Mouse (Mus musculus): ENCODE data around the gene Morn4. TPM values are rescaled to one million over a fixed set of nuclear protein-coding genes. Genes with fewer than 3 reads are reported as not detected.

The Morn4 gene
- polyA plus RNA-seq, 1 experiment from 2014 or later: 46.2 TPM

DNA sequence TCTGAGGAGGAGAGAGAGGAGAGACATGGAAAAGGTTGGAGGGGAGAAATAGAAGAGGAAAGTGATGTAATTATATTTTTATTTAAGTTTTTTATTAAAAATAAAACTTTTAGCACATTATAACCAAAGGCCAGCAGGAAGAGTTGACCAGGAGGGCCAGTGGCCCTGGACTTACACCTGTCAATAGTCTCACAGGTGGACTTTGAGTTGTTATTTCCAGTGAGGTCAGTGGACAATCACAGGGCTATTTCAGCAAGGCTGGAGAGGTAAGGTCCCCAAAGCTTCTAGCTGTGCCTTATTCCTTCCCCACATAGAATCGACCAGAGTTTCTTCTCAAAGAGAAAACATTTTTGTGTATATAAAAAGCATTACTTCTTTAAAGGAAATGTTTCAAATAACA lies 35.9 kb downstream of the Morn4 start:
- Histone ChIP-seq H3K27me3 (ENCODE audit: control insufficient read depth, insufficient read depth, low read length) (no peaks in the 10 kb centered on the region), H3K36me3 (ENCODE audit: control insufficient read depth, insufficient read depth, low read length) (no peaks in the 10 kb centered on the region), H3K4me1 (ENCODE audit: control insufficient read depth, insufficient read depth, low read length) (no peaks in the 10 kb centered on the region), H3K9me3 (ENCODE audit: control insufficient read depth, low read length) (no peaks in the 10 kb centered on the region), H3K4me2 (ENCODE audit: low read depth, severe bottlenecking) (no peak overlapping the region), H3K4me3 (ENCODE audit: low read depth, low read length) (no peak overlapping the region), H3K9ac (ENCODE audit: low read length) (no peak overlapping the region), H3K27ac (replicated peaks; ENCODE audit: low read depth, low read length) (no peak overlapping the region)
- DNase-seq (ENCODE audit: low spot score): no peak
- WGBS: 93% methylated on average over 1 of the region's 1 CpGs
- no peak for ATAC-seq (ENCODE audit: insufficient number of reproducible peaks, low FRiP score, low TSS enrichment, low read depth)

DNA sequence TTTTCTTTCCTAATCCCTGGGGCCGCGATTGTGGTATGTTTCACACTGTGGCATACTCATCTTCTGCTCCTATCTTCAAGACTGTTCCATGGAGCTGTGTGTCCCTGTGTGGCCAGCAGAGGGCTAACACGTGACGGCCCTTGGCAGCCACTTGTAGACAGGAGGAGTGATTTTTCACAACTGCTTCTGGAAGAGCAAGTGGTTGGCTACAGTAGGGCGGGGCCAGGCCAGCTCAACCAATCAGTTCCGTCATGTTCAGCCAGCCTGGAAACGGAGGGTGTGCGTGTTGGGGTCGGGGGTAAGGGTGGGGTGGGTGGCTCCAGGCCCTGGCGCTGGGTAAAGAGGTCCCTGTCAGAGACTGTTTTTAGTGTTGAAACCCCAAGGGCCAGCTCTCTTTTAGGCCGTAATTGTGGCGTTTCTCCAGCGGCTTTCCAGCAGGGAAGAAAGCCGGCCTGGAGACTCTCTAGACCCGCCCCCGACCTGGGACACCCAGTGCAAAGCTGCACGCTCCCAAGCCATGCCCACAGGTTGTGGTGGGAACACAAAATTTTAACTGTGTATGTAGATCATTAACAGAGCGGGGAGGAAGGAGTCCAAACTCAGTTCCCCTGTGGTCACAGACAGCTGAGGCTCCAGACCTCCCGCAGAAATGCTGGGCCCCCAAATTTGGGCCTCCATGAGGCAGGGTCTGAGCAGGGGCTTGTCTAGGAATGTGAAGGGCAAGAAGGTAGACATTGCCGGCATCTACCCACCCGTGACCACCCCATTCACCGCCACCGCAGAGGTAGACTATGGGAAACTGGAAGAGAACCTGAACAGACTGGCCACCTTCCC lies 40.7 kb downstream of the Morn4 start, which contains the start of gene Hoga1:
TSS of gene Hoga1 (plus strand) at position 342 of the 834 bp plus-strand sequence.
- no peak within 1 kb of the TSS for H3K27ac ChIP-seq (replicated peaks; ENCODE audit: low read depth, low read length)

DNA sequence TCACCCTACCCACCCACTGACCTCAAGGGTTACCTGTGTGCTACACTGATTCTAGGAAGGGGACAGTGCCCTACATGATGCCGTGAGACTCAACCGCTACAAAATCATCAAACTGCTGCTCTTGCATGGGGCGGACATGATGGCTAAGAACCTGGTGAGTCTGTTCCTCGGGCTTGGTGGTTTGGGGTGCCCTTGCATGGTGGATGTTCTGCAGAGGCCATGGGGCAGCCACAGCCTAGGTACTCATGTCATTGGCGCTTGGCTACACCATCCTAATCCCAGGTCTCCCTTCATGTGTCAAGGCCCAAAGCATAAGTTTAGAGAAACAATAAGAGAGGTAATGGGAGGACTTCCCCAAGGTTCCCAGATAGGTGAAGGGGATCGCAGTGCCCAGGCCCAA lies 42.2 kb downstream of the Morn4 start:
- ATAC-seq (ENCODE audit: insufficient number of reproducible peaks, low FRiP score, low TSS enrichment, low read depth): no peak
- 95% methylated on average over 6 of the region's 6 CpGs for WGBS

More for the DNA sequence above, 40.7 kb downstream of the Morn4 start, which contains the start of gene Hoga1:
- DNase-seq (ENCODE audit: low spot score) (peak; percentile 81), ATAC-seq (ENCODE audit: insufficient number of reproducible peaks, low FRiP score, low TSS enrichment, low read depth) (peak; percentile 86)
- no peaks in the 10 kb centered on the region for H3K36me3 ChIP-seq (ENCODE audit: control insufficient read depth, insufficient read depth, low read length)
- peak within 1 kb of the TSS; percentile 34; the same call in 1 of the 2 replicates for H3K9ac ChIP-seq (ENCODE audit: low read length)
- no peaks in the 10 kb centered on the region for H3K27me3 ChIP-seq (ENCODE audit: control insufficient read depth, insufficient read depth, low read length)
- 26% methylated on average over 23 of the region's 23 CpGs for WGBS
- peak within 1 kb of the TSS; percentile 50 for H3K4me2 ChIP-seq (ENCODE audit: low read depth, severe bottlenecking)
- H3K4me1 ChIP-seq (ENCODE audit: control insufficient read depth, insufficient read depth, low read length): no peaks in the 10 kb centered on the region
- peak within 1 kb of the TSS; percentile 15 for H3K4me3 ChIP-seq (ENCODE audit: low read depth, low read length)
- H3K9me3 ChIP-seq (ENCODE audit: control insufficient read depth, low read length): no peaks in the 10 kb centered on the region; the same call in 1 of the 2 replicates

DNA sequence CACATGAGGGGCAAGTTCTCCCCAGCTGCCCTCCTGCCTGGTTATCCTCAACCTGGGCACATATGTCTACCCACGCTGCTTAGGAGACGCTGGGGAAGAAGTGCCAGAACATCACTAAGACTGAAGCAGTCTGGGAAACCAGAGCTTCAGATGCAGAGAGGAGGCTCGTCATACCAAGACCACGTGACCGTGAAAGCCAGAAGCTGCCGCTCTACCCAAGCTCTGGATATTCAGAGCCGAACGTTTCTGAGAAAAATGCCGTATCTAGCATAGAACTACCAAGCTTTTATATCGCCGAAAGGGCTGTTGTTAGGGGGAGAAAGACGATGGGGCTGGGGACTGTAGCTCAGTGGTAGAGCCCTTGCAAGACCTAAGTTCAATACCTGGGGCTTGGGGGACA lies 47.8 kb downstream of the Morn4 start:
- Histone ChIP-seq H3K4me3 (ENCODE audit: low read depth, low read length) (no peak overlapping the region), H3K4me1 (ENCODE audit: control insufficient read depth, insufficient read depth, low read length) (peaks cover 12% of the 10 kb centered on the region), H3K27me3 (ENCODE audit: control insufficient read depth, insufficient read depth, low read length) (peaks cover 3% of the 10 kb centered on the region; the same call in 1 of the 2 replicates), H3K36me3 (ENCODE audit: control insufficient read depth, insufficient read depth, low read length) (no peaks in the 10 kb centered on the region), H3K4me2 (ENCODE audit: low read depth, severe bottlenecking) (no peak overlapping the region), H3K9me3 (ENCODE audit: control insufficient read depth, low read length) (no peaks in the 10 kb centered on the region), H3K27ac (replicated peaks; ENCODE audit: low read depth, low read length) (no peak overlapping the region), H3K9ac (ENCODE audit: low read length) (no peak overlapping the region)
- no peak for DNase-seq (ENCODE audit: low spot score)
- no peak for ATAC-seq (ENCODE audit: insufficient number of reproducible peaks, low FRiP score, low TSS enrichment, low read depth)
- 89% methylated on average over 12 of the region's 12 CpGs for WGBS

More for the DNA sequence above, 42.2 kb downstream of the Morn4 start:
- Histone ChIP-seq H3K4me2 (ENCODE audit: low read depth, severe bottlenecking) (no peak overlapping the region), H3K4me1 (ENCODE audit: control insufficient read depth, insufficient read depth, low read length) (no peaks in the 10 kb centered on the region), H3K27ac (replicated peaks; ENCODE audit: low read depth, low read length) (no peak overlapping the region), H3K27me3 (ENCODE audit: control insufficient read depth, insufficient read depth, low read length) (peaks cover 3% of the 10 kb centered on the region; the same call in 1 of the 2 replicates), H3K36me3 (ENCODE audit: control insufficient read depth, insufficient read depth, low read length) (no peaks in the 10 kb centered on the region), H3K9me3 (ENCODE audit: control insufficient read depth, low read length) (no peaks in the 10 kb centered on the region; the same call in 1 of the 2 replicates), H3K9ac (ENCODE audit: low read length) (no peak overlapping the region), H3K4me3 (ENCODE audit: low read depth, low read length) (no peak overlapping the region)
- no peak for DNase-seq (ENCODE audit: low spot score)

DNA sequence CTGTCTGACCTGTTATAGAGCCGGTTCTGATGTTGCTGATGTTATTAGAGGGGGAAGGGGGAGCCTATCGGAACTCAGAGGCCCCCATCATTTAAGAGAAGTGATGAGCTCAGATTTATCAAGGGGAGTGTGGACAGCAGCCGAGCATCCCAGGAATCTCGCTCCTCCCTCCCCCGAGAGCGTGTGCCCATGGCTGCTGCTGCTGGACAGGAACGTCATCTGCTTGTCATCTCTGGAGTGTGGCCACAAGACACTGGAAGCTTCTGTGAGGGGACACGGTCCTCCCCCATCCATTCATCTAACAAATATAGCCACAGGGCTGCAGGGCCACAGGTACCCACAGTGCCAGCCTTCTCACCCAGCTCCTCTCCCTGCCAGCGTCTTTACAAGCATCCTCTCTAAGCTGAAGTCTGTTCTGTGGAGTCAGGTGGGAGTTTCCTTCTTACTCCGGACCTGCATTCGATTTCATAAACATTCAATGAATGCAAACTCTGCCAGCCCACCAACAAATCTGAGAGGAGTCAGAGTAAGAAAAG lies 48.9 kb downstream of the Morn4 start:
- Histone ChIP-seq H3K27me3 (ENCODE audit: control insufficient read depth, insufficient read depth, low read length) (peaks cover 3% of the 10 kb centered on the region; the same call in 1 of the 2 replicates), H3K4me2 (ENCODE audit: low read depth, severe bottlenecking) (no peak overlapping the region), H3K27ac (replicated peaks; ENCODE audit: low read depth, low read length) (no peak overlapping the region), H3K4me3 (ENCODE audit: low read depth, low read length) (no peak overlapping the region), H3K9ac (ENCODE audit: low read length) (no peak overlapping the region), H3K4me1 (ENCODE audit: control insufficient read depth, insufficient read depth, low read length) (peaks cover 12% of the 10 kb centered on the region), H3K36me3 (ENCODE audit: control insufficient read depth, insufficient read depth, low read length) (no peaks in the 10 kb centered on the region), H3K9me3 (ENCODE audit: control insufficient read depth, low read length) (no peaks in the 10 kb centered on the region)
- 74% methylated on average over 11 of the region's 11 CpGs for WGBS
- ATAC-seq (ENCODE audit: insufficient number of reproducible peaks, low FRiP score, low TSS enrichment, low read depth) (no peak), DNase-seq (ENCODE audit: low spot score) (no peak)

DNA sequence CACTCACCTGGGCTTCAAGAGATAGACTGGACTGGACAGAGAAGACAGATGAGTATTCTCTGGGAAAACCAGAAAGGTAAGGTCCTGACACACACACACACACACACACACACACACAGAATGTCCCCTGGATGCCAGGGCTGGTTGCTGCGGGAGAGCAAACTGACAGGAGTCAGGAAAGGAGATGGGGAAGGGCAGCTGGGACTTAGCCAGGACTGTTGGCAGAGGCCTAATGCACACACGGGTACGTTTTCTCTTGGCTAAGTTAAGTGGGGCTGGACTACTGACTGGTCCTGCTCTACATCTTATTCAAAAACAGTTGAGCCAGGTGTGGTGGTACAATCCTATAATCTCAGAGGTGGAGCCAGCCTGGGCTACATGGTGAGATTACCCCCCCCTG lies 49.8 kb downstream of the Morn4 start:
- Histone ChIP-seq H3K27ac (replicated peaks; ENCODE audit: low read depth, low read length) (no peak overlapping the region), H3K4me2 (ENCODE audit: low read depth, severe bottlenecking) (no peak overlapping the region), H3K4me1 (ENCODE audit: control insufficient read depth, insufficient read depth, low read length) (peaks cover 12% of the 10 kb centered on the region), H3K9ac (ENCODE audit: low read length) (no peak overlapping the region), H3K36me3 (ENCODE audit: control insufficient read depth, insufficient read depth, low read length) (no peaks in the 10 kb centered on the region), H3K4me3 (ENCODE audit: low read depth, low read length) (no peak overlapping the region), H3K9me3 (ENCODE audit: control insufficient read depth, low read length) (no peaks in the 10 kb centered on the region), H3K27me3 (ENCODE audit: control insufficient read depth, insufficient read depth, low read length) (peaks cover 3% of the 10 kb centered on the region; the same call in 1 of the 2 replicates)
- DNase-seq (ENCODE audit: low spot score) (no peak), ATAC-seq (ENCODE audit: insufficient number of reproducible peaks, low FRiP score, low TSS enrichment, low read depth) (no peak)
- WGBS: 79% methylated on average over 3 of the region's 3 CpGs

DNA sequence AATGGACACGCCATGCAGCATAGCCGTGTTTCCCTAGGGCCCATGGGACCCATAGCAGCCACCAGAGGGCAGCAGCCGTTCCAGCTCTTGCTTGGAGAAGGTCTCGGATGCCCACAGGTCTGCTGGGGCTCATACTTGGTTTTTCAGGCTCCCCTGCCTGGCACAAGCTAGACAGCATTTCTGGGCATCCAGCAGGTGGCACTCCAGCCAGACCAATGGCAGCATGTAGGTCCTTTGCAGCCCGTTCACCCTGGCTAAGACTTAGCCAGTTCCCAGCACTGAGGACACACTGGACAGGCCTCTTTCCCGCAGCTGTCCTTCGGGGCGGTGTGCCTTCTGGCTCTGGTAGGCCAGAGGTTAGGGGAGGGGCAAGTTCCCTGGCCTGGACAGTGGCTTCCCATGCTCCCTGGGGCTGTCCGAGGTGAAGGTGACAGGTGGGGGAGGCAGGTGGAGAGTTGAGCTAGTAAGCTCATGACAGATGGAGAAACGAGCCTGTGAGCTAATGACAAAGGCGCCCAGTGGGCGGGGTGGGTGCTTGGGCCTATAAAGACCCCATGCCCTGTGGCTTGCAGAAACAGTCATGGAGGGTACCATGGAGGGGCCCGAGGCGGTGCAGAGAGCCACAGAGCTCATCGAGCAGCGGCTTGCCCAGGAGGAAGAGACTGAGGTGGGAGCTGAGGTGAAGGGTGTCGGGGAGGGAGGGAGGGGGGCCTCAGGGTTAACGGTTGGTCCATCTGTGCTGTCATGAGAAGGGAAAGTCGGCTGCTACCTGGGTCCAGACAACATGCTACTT lies 50.5 kb downstream of the Morn4 start, which contains the start of gene Ankrd2:
TSS of gene Ankrd2 (plus strand) at position 545 of the 793 bp plus-strand sequence.
- H3K9ac ChIP-seq (ENCODE audit: low read length): no peak within 1 kb of the TSS
- WGBS: 65% methylated on average over 19 of the region's 19 CpGs

More for the DNA sequence above, 50.5 kb downstream of the Morn4 start, which contains the start of gene Ankrd2:
- peak; percentile 48; the same call in 1 of the 2 replicates for ATAC-seq (ENCODE audit: insufficient number of reproducible peaks, low FRiP score, low TSS enrichment, low read depth)
- peak; percentile 86 for DNase-seq (ENCODE audit: low spot score)
- Histone ChIP-seq H3K4me1 (ENCODE audit: control insufficient read depth, insufficient read depth, low read length) (peaks cover 12% of the 10 kb centered on the region), H3K4me2 (ENCODE audit: low read depth, severe bottlenecking) (no peak within 1 kb of the TSS), H3K36me3 (ENCODE audit: control insufficient read depth, insufficient read depth, low read length) (no peaks in the 10 kb centered on the region), H3K9me3 (ENCODE audit: control insufficient read depth, low read length) (no peaks in the 10 kb centered on the region), H3K27me3 (ENCODE audit: control insufficient read depth, insufficient read depth, low read length) (peaks cover 3% of the 10 kb centered on the region; the same call in 1 of the 2 replicates), H3K4me3 (ENCODE audit: low read depth, low read length) (no peak within 1 kb of the TSS), H3K27ac (replicated peaks; ENCODE audit: low read depth, low read length) (no peak within 1 kb of the TSS; the same call in 1 of the 2 replicates)
